Mouse (Mus musculus) heart, postnatal 0 days (tissue): Measurements from ENCODE around the gene Upb1. TPM values are rescaled to one million over a fixed set of nuclear protein-coding genes. Genes with fewer than 3 reads are reported as not detected.

Source experiments
- ATAC-seq: fragments of 200-750 bp; cut with Nextera tagmentation; 2 replicates; pipeline ENCODE4 v1.8.0; 2017; ENCODE audit warnings: low read depth, moderate number of reproducible peaks, moderate library complexity; ENCODE audit not compliant: insufficient read depth
- DNase-seq: peaks from one replicate; pipeline ENCODE4 v3.0.0-alpha.2; 2016; ENCODE audit warnings: low spot score
- H3K27ac ChIP-seq: fragments of 300-500 bp; sonication (generic); 2 replicates; pipeline ENCODE4 v1.5.1; 2014; ENCODE audit warnings: low read depth, mild to moderate bottlenecking
- H3K27me3 ChIP-seq: fragments of 300-500 bp; sonication (generic); 2 replicates; pipeline ENCODE4 v1.6.1; 2014; ENCODE audit warnings: low read length, mixed read lengths; ENCODE audit not compliant: control insufficient read depth, insufficient read depth
- H3K36me3 ChIP-seq: fragments of 300-500 bp; sonication (generic); replicated peaks from 2 replicates; pipeline ENCODE4 v1.6.1; 2014; ENCODE audit warnings: low read length, mixed read lengths; ENCODE audit not compliant: control insufficient read depth, insufficient read depth
- H3K4me1 ChIP-seq: fragments of 300-500 bp; sonication (generic); 2 replicates; pipeline ENCODE4 v1.6.1; 2014; ENCODE audit warnings: antibody characterized with exemption; ENCODE audit not compliant: control insufficient read depth, insufficient read depth
- H3K4me2 ChIP-seq: fragments of 300-500 bp; sonication (generic); 2 replicates; pipeline ENCODE4 v1.6.1; 2014; ENCODE audit warnings: low read depth, mild to moderate bottlenecking, low read length, moderate library complexity
- H3K4me3 ChIP-seq: fragments of 300-500 bp; sonication (generic); 2 replicates; pipeline ENCODE4 v1.5.1; 2014; ENCODE audit warnings: low read depth, low read length
- H3K9ac ChIP-seq: fragments of 300-500 bp; sonication (generic); replicated peaks from 2 replicates; pipeline ENCODE4 v1.6.1; 2014; ENCODE audit warnings: low read depth, low read length, mixed read lengths
- H3K9me3 ChIP-seq: fragments of 300-500 bp; sonication (generic); replicated peaks from 2 replicates; pipeline ENCODE4 v1.6.1; 2016; ENCODE audit warnings: low read length; ENCODE audit not compliant: control insufficient read depth
- CTCF ChIP-seq: IDR thresholded peaks from 2 replicates; pipeline ENCODE4 v1.5.1; 2016; ENCODE audit warnings: antibody characterized with exemption, control low read depth, low read depth
- EP300 ChIP-seq: IDR thresholded peaks from 2 replicates; pipeline ENCODE4 v1.6.1; 2016; ENCODE audit warnings: antibody characterized with exemption, low read depth
- WGBS: fragments of 180-500 bp; shearing (Covaris S2); extraction: QIAGEN DNeasy Blood & Tissue Kit; methylation state at CpG from one replicate; pipeline ENCODE4 v1.1.7; 2014; 5-methylcytosine and 5-hydroxymethylcytosine counted together
- polyA plus RNA-seq: library from polyadenylated mRNA; unstranded; fragments of >200 nt; fragmentation: Nextera tagmentation; extraction: Ambion mirVana; gene quantifications from 2 replicates; pipeline ENCODE4 v1.2.1, GENCODE M21; 2015
- total RNA-seq: library from RNA; depleted of rRNA; stranded (reverse); fragments of >200 nt; gene quantifications from 2 replicates; pipeline ENCODE4 v1.2.3, GENCODE M21; 2014; ENCODE audit warnings: low replicate concordance

Gene Upb1
- total and polyA plus RNA-seq, 2 experiments from 2014 or later, result 1.1 TPM; not detected in 1

DNA sequence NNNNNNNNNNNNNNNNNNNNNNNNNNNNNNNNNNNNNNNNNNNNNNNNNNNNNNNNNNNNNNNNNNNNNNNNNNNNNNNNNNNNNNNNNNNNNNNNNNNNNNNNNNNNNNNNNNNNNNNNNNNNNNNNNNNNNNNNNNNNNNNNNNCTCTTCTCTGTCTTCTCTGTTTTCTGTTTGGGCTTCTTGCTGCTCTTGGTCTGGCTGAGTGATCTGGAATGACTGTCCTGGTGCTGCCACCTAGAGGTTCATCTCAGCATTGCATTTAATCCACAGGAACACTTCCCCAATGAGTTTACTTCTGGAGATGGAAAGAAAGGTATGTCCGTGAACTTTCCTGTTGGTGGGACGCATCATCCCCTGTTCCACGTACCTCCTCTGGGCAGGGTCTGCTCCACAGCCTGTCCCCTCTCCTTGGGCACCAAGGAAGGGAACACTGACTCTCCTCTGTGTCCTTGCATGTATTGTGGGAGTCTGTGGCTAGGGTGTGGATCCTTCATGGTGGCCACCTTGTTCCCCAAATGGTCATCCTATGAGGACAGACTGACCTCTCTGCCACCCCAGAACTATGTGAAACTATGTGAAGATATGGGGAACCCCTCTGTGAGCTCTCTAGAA, 35.8 kb downstream of the Upb1 start:
- Histone ChIP-seq H3K27me3 (no peaks in the 10 kb centered on the region), H3K36me3 (no peaks in the 10 kb centered on the region), H3K4me1 (peaks cover 10% of the 10 kb centered on the region; the same call in 1 of the 2 replicates), H3K9me3 (no peaks in the 10 kb centered on the region), H3K27ac (no peak overlapping the region), H3K4me3 (no peak overlapping the region), H3K9ac (no peak overlapping the region), H3K4me2 (no peak overlapping the region)
- TF ChIP-seq CTCF (peak; percentile 96), EP300 (no peak)
- WGBS, result 6% methylated on average over 3 of the region's 3 CpGs
- ATAC-seq, result peak; percentile 47
- DNase-seq, result peak; percentile 79

DNA sequence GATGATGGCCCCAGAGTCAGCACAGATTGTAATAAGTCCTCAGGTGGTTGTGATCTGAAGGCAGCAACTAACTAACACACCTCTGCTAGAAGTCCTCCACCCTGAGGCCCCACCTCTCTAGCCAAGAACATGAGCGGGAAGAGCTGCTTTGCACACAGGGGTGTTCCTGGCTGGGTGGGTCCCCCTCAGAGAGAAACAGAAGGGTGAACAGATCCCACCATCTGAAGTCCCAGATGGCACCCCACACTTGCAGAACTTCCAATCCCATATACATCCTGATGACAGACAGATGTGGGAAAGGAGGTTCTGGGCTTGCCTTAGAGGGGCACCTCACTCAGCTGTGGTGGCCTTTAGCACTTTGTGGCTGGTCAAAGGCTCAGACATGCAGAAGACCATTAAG, 36.4 kb downstream of the Upb1 start:
- Histone ChIP-seq H3K4me3 (no peak overlapping the region), H3K27ac (no peak overlapping the region), H3K4me2 (no peak overlapping the region), H3K27me3 (no peaks in the 10 kb centered on the region), H3K4me1 (peaks cover 13% of the 10 kb centered on the region; the same call in 1 of the 2 replicates), H3K36me3 (no peaks in the 10 kb centered on the region), H3K9ac (no peak overlapping the region), H3K9me3 (no peaks in the 10 kb centered on the region)
- TF ChIP-seq CTCF (no peak), EP300 (no peak)
- DNase-seq (no peak), ATAC-seq (no peak)
- WGBS, result 96% methylated on average over 1 of the region's 1 CpGs

DNA sequence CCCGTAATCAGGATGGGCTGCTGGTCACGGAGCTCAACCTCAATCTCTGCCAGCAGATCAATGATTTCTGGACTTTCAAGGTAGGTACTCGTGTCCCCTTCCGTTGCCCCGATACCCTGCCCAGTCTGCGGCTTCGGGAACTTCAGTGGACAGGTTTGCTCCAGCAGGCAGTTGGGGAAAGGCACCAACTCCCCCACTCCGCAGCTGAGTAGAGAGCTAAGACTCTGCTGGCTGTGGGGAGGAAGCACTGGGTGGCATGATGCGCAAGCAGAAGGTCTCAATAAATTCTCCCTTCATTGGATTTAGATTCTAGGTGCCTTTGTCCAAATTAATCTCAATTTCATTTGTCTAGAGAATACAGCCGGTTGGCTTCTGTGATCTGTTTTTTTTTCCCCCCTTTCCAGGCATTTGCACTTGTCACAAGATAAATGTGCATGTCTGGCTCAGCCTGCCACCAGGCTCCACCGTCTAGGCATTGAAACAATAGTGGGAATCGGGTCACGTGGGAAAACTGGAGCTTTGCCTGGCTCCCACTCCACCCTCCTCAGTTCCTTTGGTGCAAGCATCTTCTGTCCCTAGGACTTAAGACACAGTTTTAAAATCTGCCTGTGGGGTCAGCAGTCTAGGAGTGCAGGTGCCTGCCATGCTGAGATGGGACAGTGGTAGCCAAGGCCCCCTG, 37.4 kb downstream of the Upb1 start:
- H3K4me1 ChIP-seq, result peaks cover 16% of the 10 kb centered on the region; the same call in 1 of the 2 replicates
- no peak overlapping the region for H3K9ac ChIP-seq
- H3K4me2 ChIP-seq, result no peak overlapping the region
- no peak for ATAC-seq
- no peak for DNase-seq
- TF ChIP-seq EP300, result no peak
- no peak for TF ChIP-seq CTCF
- 56% methylated on average over 13 of the region's 13 CpGs for WGBS
- no peaks in the 10 kb centered on the region for H3K27me3 ChIP-seq
- H3K27ac ChIP-seq, result 0 out of 2 replicates have a peak overlapping the region, but pooled peaks have one; percentile 2
- H3K36me3 ChIP-seq, result no peaks in the 10 kb centered on the region
- H3K9me3 ChIP-seq, result no peaks in the 10 kb centered on the region
- H3K4me3 ChIP-seq, result no peak overlapping the region

DNA sequence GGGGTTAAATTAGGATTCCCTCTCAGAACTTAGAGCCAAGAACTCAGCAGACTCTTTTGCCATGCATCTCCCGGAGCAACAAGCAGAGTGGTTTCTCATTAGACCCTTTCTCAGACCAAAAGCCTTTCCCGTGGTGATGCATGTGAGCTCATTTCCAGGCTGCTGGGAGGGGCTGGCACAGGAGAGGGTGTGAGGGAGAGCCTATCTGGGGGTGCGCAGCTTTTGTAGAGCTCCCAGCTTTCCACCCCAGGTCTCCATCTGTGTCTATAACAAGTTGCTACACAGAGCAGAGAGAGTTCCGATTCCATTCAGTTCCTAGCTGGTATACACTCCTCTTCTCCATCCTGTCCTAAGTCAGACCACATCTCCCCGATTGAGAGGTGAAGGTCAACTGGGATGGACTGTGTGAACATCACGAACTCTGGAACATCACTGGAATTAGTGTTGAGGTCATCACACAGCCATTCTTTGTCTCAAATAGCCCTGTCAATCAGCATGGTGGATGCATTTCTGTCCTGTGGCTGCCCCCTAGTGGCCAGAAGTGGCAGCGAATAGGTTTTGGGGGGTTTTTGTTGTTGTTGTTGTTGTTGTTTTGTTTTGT, 38.4 kb downstream of the Upb1 start:
- no peak overlapping the region for H3K4me3 ChIP-seq
- H3K36me3 ChIP-seq, result no peaks in the 10 kb centered on the region
- no peak overlapping the region for H3K9ac ChIP-seq
- no peaks in the 10 kb centered on the region for H3K9me3 ChIP-seq
- peak overlapping the region; percentile 35 for H3K27ac ChIP-seq
- ATAC-seq (peak; percentile 66; the same call in 1 of the 2 replicates), DNase-seq (peak; percentile 76)
- H3K27me3 ChIP-seq, result no peaks in the 10 kb centered on the region
- H3K4me1 ChIP-seq, result peaks cover 17% of the 10 kb centered on the region; the same call in 1 of the 2 replicates
- no peak overlapping the region for H3K4me2 ChIP-seq
- WGBS, result 29% methylated on average over 7 of the region's 7 CpGs
- TF ChIP-seq EP300, result no peak
- peak; percentile 85 for TF ChIP-seq CTCF

DNA sequence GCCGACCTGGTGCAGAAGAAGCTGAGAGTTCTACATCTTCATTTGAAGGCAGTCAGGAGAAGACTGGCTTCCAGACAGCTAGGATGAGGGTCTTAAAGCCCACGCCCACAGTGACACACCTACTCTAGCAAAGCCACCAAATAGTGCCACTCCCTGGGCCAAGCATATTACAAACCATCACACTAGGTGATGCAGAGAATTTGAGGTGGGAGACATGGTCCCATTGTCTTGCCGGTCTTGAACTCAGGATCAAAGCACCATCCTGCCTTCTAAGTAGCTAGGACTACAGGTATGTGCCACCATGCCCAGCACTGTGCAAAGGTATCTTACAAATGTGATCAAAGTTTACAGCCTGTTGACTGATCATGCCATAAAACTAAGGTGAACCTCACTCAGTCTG, 39.8 kb downstream of the Upb1 start:
- Histone ChIP-seq H3K27me3 (no peaks in the 10 kb centered on the region), H3K27ac (no peak overlapping the region), H3K4me2 (no peak overlapping the region), H3K4me1 (peaks cover 27% of the 10 kb centered on the region), H3K9ac (no peak overlapping the region), H3K36me3 (no peaks in the 10 kb centered on the region), H3K4me3 (no peak overlapping the region), H3K9me3 (no peaks in the 10 kb centered on the region)
- DNase-seq (no peak), ATAC-seq (no peak)
- WGBS, result 94% methylated on average over 3 of the region's 3 CpGs
- TF ChIP-seq CTCF, result no peak
- TF ChIP-seq EP300, result no peak
